Mouse (Mus musculus) stomach, embryonic 15.5 days (tissue): ENCODE data around the gene Gm20838. TPM values are rescaled to one million over a fixed set of nuclear protein-coding genes. Genes with fewer than 3 reads are reported as not detected.
"Not testable (repeated sequence)": the region's sequence is repeated elsewhere in the genome, so short reads cannot be mapped to it uniquely, and the experiment has no call there.

Experiments used
- ATAC-seq: fragments of 200-750 bp; cut with Nextera tagmentation; 2 replicates; pipeline ENCODE4 v1.8.0; 2017; ENCODE audit warnings: low read depth, moderate number of reproducible peaks, moderate TSS enrichment; ENCODE audit not compliant: insufficient read depth, low FRiP score
- H3K27ac ChIP-seq: fragments of 300-500 bp; sonication (generic); 2 replicates; pipeline ENCODE4 v1.5.1; 2015; ENCODE audit warnings: mild to moderate bottlenecking, inconsistent platforms
- H3K27me3 ChIP-seq: fragments of 300-500 bp; sonication (generic); replicated peaks from 2 replicates; pipeline ENCODE4 v1.6.1; 2015; ENCODE audit warnings: inconsistent platforms
- H3K36me3 ChIP-seq: fragments of 300-500 bp; sonication (generic); 2 replicates; pipeline ENCODE4 v1.6.1; 2015; ENCODE audit warnings: inconsistent platforms
- H3K4me1 ChIP-seq: fragments of 300-500 bp; sonication (generic); 2 replicates; pipeline ENCODE4 v1.6.1; 2015; ENCODE audit warnings: inconsistent platforms
- H3K4me2 ChIP-seq: fragments of 300-500 bp; sonication (generic); 2 replicates; pipeline ENCODE4 v1.6.1; 2015; ENCODE audit warnings: mild to moderate bottlenecking, inconsistent platforms
- H3K4me3 ChIP-seq: fragments of 300-500 bp; sonication (generic); replicated peaks from 2 replicates; pipeline ENCODE4 v1.5.1; 2015; ENCODE audit warnings: inconsistent platforms
- H3K9ac ChIP-seq: fragments of 300-500 bp; sonication (generic); 2 replicates; pipeline ENCODE4 v1.6.1; 2015; ENCODE audit warnings: inconsistent platforms
- H3K9me3 ChIP-seq: fragments of 300-500 bp; sonication (generic); 2 replicates; pipeline ENCODE4 v1.6.1; 2016; ENCODE audit warnings: inconsistent platforms
- WGBS: fragments of 180-500 bp; shearing (Covaris S2); methylation state at CpG from one replicate; pipeline ENCODE4 v1.1.7; 2015; 5-methylcytosine and 5-hydroxymethylcytosine counted together
- polyA plus RNA-seq: library from polyadenylated mRNA; unstranded; fragments of >200 nt; fragmentation: Nextera tagmentation; extraction: Ambion mirVana; gene quantifications from 2 replicates; pipeline ENCODE4 v1.2.1, GENCODE M21; 2015

Gm20838 gene
- not detected in 2 replicates for polyA plus RNA-seq

DNA sequence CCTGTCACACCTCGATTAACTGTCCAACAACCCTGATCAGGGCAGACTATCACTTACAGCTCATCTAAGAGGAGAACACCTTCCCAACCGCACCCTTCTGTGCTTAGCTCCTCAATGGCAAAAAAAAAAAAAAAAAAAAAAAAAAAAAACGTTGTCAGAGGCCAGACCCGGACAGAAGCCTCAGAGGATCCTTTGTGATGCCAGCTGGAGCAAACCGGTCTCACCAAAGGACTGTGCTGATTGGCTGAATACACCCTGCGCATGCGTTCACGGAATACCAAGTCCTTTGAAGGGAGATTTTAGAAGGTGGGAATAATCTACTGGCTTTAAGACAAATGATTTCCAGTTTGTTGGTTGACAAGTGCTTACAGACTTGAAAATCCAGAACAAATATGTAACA is at the start of gene Gm20838:
Gene Gm20838 (minus strand): TSS at position 101 of the 400 bp plus-strand sequence.
- not testable (repeated sequence) for ATAC-seq, H3K27ac ChIP-seq, H3K36me3 ChIP-seq, H3K9ac ChIP-seq, H3K4me2 ChIP-seq, H3K4me3 ChIP-seq, H3K4me1 ChIP-seq, H3K9me3 ChIP-seq, H3K27me3 ChIP-seq
- no CpG with 5 or more reads among the region's 8 CpGs for WGBS
